Mouse (Mus musculus) ES-E14 (cell line): Measurements from ENCODE around the gene Plpp2.
A peak's percentile ranks its signal among the peaks of the same experiment; 100 is the strongest.

Source experiments
- CHD2 ChIP-seq: IDR thresholded peaks from 2 replicates; pipeline ENCODE4 v1.6.1; 2014; ENCODE audit warnings: mild to moderate bottlenecking, low read depth, low read length, inconsistent platforms
- HCFC1 ChIP-seq: IDR thresholded peaks from 2 replicates; pipeline ENCODE4 v1.6.1; 2012; ENCODE audit warnings: low read length, inconsistent platforms, borderline replicate concordance; ENCODE audit not compliant: insufficient read depth
- MAFK ChIP-seq: IDR thresholded peaks from 2 replicates; pipeline ENCODE4 v1.6.1; 2014; ENCODE audit warnings: mild to moderate bottlenecking, low read depth, low read length, inconsistent platforms; ENCODE audit not compliant: insufficient read depth
- ZC3H11A ChIP-seq: IDR thresholded peaks from 2 replicates; pipeline ENCODE4 v1.6.1; 2012; ENCODE audit warnings: low read depth, mild to moderate bottlenecking, inconsistent platforms, low read length, borderline replicate concordance
- ZNF384 ChIP-seq: IDR thresholded peaks from 2 replicates; pipeline ENCODE4 v1.6.1; 2012; ENCODE audit warnings: low read depth, low read length, inconsistent platforms

DNA sequence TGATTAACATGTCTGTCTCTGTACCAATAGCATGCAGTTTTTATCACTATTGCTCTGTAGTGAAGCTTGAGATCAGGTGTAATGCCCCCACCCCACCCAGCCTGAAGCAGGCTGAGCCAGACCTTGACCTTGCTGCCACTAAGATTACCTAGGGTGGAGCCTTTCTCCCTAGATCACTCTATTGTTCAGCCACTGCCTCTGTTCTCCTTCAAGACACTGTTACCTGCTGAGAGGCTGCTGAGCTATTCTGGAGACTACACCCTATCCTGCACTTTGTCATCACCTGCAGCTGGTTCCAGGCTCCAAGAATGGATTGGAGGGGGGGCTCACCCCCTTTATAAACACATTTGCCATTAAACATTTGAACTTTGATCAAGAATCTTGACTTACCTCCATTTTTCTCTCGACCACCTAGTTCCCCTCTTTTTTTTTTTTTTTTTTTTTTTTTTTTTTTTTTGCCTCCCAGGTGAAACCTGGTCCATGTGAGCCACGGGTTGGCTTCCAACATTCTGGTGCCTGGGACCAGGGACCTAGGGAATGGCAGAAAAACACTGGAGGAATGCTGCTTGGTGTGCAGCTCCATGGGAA, 36.8 kb downstream of the Plpp2 start:
- TF ChIP-seq ZNF384 (peak; percentile 96), HCFC1 (no peak), MAFK (no peak), CHD2 (no peak), ZC3H11A (no peak)
